ENCODE assay signal across 8 mouse cellular contexts in genomic region chr9:71486127-71486526, GRCm38 (mm10). TPM values are rescaled to one million over a fixed set of nuclear protein-coding genes. Genes with fewer than 3 reads are reported as not detected.
A peak's percentile ranks its signal among the peaks of the same experiment; 100 is the strongest.
DNase-seq lines count a peak whose midpoint lies in the region; ATAC-seq and TF ChIP-seq lines count a peak whose summit lies in the region.

No protein-coding gene starts in this region.

- H3K4me2 ChIP-seq in heart, embryonic 11.5 days: peak overlapping the region; percentile 31; the same call in 1 of the 2 replicates
- H3K4me2 ChIP-seq in CH12.LX (ENCODE audit: insufficient read depth, low read depth, poor library complexity, severe bottlenecking): peak overlapping the region; percentile 37
- peak overlapping the region; percentile 61 for H3K4me2 ChIP-seq in forebrain, embryonic 14.5 days (ENCODE audit: low read length)
- H3K4me2 ChIP-seq in liver, embryonic 14.5 days (ENCODE audit: low read depth): peak overlapping the region; percentile 86

- H3K36me3 ChIP-seq in heart, embryonic 11.5 days (ENCODE audit: control insufficient read depth, insufficient read depth, low read length): peaks cover 20% of the 10 kb centered on the region
- H3K36me3 ChIP-seq in CH12.LX (replicated peaks in 1 of 2; ENCODE audit: control insufficient read depth in 1 of 2, insufficient read depth in 1 of 2, low read length in 1 of 2): peaks cover 22 to 24% of the 10 kb centered on the region in 2 experiments
- peaks cover 26% of the 10 kb centered on the region for H3K36me3 ChIP-seq in forebrain, embryonic 14.5 days (ENCODE audit: control insufficient read depth, insufficient read depth, low read length)
- H3K36me3 ChIP-seq in liver, embryonic 14.5 days (replicated peaks; ENCODE audit: control insufficient read depth, insufficient read depth, low read depth): peaks cover 25% of the 10 kb centered on the region

- dilution Hi-C loops in CH12.LX (cut with MboI; ENCODE audit: extremely low pct_ligation_motif_present, extremely low pct_unique_long_range_greater_than_20kb, low sequenced_read_pairs): no loop called here

- H3K27ac ChIP-seq in heart, embryonic 11.5 days (ENCODE audit: low read depth, low read length): peak overlapping the region; percentile 95; the same call in 1 of the 2 replicates
- no peak overlapping the region for H3K27ac ChIP-seq in CH12.LX (ENCODE audit: insufficient read depth, low read depth)
- H3K27ac ChIP-seq in forebrain, embryonic 14.5 days (ENCODE audit: low read depth, low read length): 0 out of 2 replicates have a peak overlapping the region, but pooled peaks have one; percentile 3
- no peak overlapping the region for H3K27ac ChIP-seq in liver, embryonic 14.5 days

- H3K4me1 ChIP-seq in heart, embryonic 11.5 days (ENCODE audit: control insufficient read depth, insufficient read depth, low read length): no peaks in the 10 kb centered on the region
- peaks cover 2 to 33% of the 10 kb centered on the region in 2 experiments; a peak in 3 of 4 replicates for H3K4me1 ChIP-seq in CH12.LX (ENCODE audit: control insufficient read depth in 1 of 2, insufficient read depth in 2 of 2)
- H3K4me1 ChIP-seq in forebrain, embryonic 14.5 days (ENCODE audit: control insufficient read depth, insufficient read depth, low read length): peaks cover 2% of the 10 kb centered on the region; the same call in 1 of the 2 replicates
- H3K4me1 ChIP-seq in liver, embryonic 14.5 days (replicated peaks; ENCODE audit: control insufficient read depth in 2 of 2, insufficient read depth in 2 of 2, low read length in 1 of 2): peaks cover 4 to 5% of the 10 kb centered on the region in 2 experiments; a peak in 2 of 4 replicates

- intact Hi-C loops in heart, postnatal 25 days (cut with DNase I): no loop called here

- H3K79me2 ChIP-seq in CH12.LX (replicated peaks; ENCODE audit: control insufficient read depth, extremely low read depth, insufficient read depth, poor library complexity, severe bottlenecking): peaks cover 36% of the 10 kb centered on the region

- no peak overlapping the region; the same call in 1 of the 2 replicates for H3K9ac ChIP-seq in heart, embryonic 11.5 days (ENCODE audit: low read depth, low read length)
- H3K9ac ChIP-seq in CH12.LX (ENCODE audit: insufficient read depth, low read depth): peak overlapping the region; percentile 44; the same call in 1 of the 2 replicates
- peak overlapping the region; percentile 99; the same call in 1 of the 2 replicates for H3K9ac ChIP-seq in forebrain, embryonic 14.5 days (ENCODE audit: low read length)
- peak overlapping the region; percentile 99 for H3K9ac ChIP-seq in liver, embryonic 14.5 days (replicated peaks)

- in situ Hi-C loops in CH12.LX (cut with MboI; ENCODE audit: low pct_ligation_motif_present, low pct_unique_long_range_greater_than_20kb, low sequenced_read_pairs): no loop called here

- no peak for DNase-seq in heart, postnatal 25 days (ENCODE audit: low spot score)
- DNase-seq in CH12.LX (ENCODE audit: extremely low read depth): no peak
- no peak for DNase-seq in forebrain, embryonic 14.5 days (ENCODE audit: low spot score)
- DNase-seq in liver, embryonic 14.5 days (ENCODE audit: low read depth in 3 of 3, low spot score in 3 of 3): no peak
- DNase-seq in adrenal gland, postnatal 36 days: no peak
- DNase-seq in kidney, postnatal 25 days: no peak
- no peak for DNase-seq in cerebellum, adult 9-11 months

- ATAC-seq in heart, embryonic 11.5 days (replicated peaks; ENCODE audit: insufficient number of reproducible peaks, low FRiP score, low TSS enrichment): no peak
- ATAC-seq in forebrain, embryonic 14.5 days: peak; percentile 29
- ATAC-seq in liver, embryonic 14.5 days (ENCODE audit: insufficient read depth): no peak

- TF ChIP-seq EP300 in CH12.LX (IDR thresholded peaks at IDR 0.05; ENCODE audit: low read length): no peak
- TF ChIP-seq EP300 in liver, embryonic 14.5 days (IDR thresholded peaks at IDR 0.05; ENCODE audit: low read depth): no peak

- no peak for TF ChIP-seq CTCF in CH12.LX (conservative IDR thresholded peaks at IDR 0.05 in 1 of 2, IDR thresholded peaks at IDR 0.05 in 1 of 2; ENCODE audit: low read depth in 2 of 2, low read length in 2 of 2)
- TF ChIP-seq CTCF in liver, embryonic 14.5 days (IDR thresholded peaks at IDR 0.05; ENCODE audit: low read depth): no peak

- no peaks in the 10 kb centered on the region for H3K9me3 ChIP-seq in heart, embryonic 11.5 days (replicated peaks; ENCODE audit: control insufficient read depth, low read length)
- H3K9me3 ChIP-seq in CH12.LX (replicated peaks; ENCODE audit: low read length): no peaks in the 10 kb centered on the region
- no peaks in the 10 kb centered on the region for H3K9me3 ChIP-seq in forebrain, embryonic 14.5 days (replicated peaks; ENCODE audit: control insufficient read depth, low read length)
- H3K9me3 ChIP-seq in liver, embryonic 14.5 days (ENCODE audit: control insufficient read depth, low read length): no peaks in the 10 kb centered on the region

- peak overlapping the region; percentile 79 for H3K4me3 ChIP-seq in heart, embryonic 11.5 days (ENCODE audit: low read depth, low read length)
- peak overlapping the region in 2 of 3 experiments; percentile 21 to 92 for H3K4me3 ChIP-seq in CH12.LX (replicated peaks in 1 of 3; ENCODE audit: low read depth in 2 of 3, low read length in 2 of 3, poor library complexity in 1 of 3)
- peak overlapping the region; percentile 96; the same call in 1 of the 2 replicates for H3K4me3 ChIP-seq in forebrain, embryonic 14.5 days (ENCODE audit: low read depth, low read length)
- H3K4me3 ChIP-seq in liver, embryonic 14.5 days (ENCODE audit: insufficient read depth in 1 of 2, low read depth in 2 of 2, low read length in 2 of 2): peak overlapping the region; percentile 96 to 100; a peak in 2 of 4 replicates

- no peak for TF ChIP-seq RAD21 in CH12.LX (IDR thresholded peaks at IDR 0.05; ENCODE audit: low read depth, low read length)

- TF ChIP-seq POLR2A in CH12.LX (IDR thresholded peaks at IDR 0.05; ENCODE audit: low read depth, low read length): no peak

- WGBS in heart, embryonic 11.5 days (ENCODE audit: insufficient replicate concordance): 44% methylated on average over 7 of the region's 7 CpGs
- 38% methylated on average over 7 of the region's 7 CpGs for WGBS in forebrain, embryonic 14.5 days
- WGBS in liver, embryonic 14.5 days (ENCODE audit: insufficient replicate concordance): 37% methylated on average over 7 of the region's 7 CpGs

- H3K27me3 ChIP-seq in heart, embryonic 11.5 days (ENCODE audit: control insufficient read depth, insufficient read depth, low read length): no peaks in the 10 kb centered on the region
- no peaks in the 10 kb centered on the region for H3K27me3 ChIP-seq in CH12.LX (replicated peaks)
- H3K27me3 ChIP-seq in forebrain, embryonic 14.5 days (replicated peaks; ENCODE audit: control insufficient read depth, insufficient read depth, low read length): 0 out of 2 replicates have a peak, but pooled peaks cover 2% of the 10 kb centered on the region
- no peaks in the 10 kb centered on the region for H3K27me3 ChIP-seq in liver, embryonic 14.5 days (ENCODE audit: control insufficient read depth, insufficient read depth, low read length)

TF ChIP-seq in CH12.LX, 34 proteins besides CTCF, POLR2A, EP300 and RAD21:
- TF ChIP-seq ZNF384 (IDR thresholded peaks at IDR 0.05; ENCODE audit: low read depth, low read length) (no peak), TCF12 (IDR thresholded peaks at IDR 0.05; ENCODE audit: low read depth, low read length) (no peak), ELF1 (IDR thresholded peaks at IDR 0.05; ENCODE audit: low read depth, low read length) (no peak), SIN3A (IDR thresholded peaks at IDR 0.05; ENCODE audit: low read length) (no peak), USF2 (conservative IDR thresholded peaks at IDR 0.05; ENCODE audit: low read depth, low read length) (no peak), MAX (IDR thresholded peaks at IDR 0.05; ENCODE audit: low read length) (no peak), IRF4 (IDR thresholded peaks at IDR 0.05; ENCODE audit: low read depth, low read length) (no peak)

RNA-seq across cellular contexts. Expression of gene Polr2m, which starts 0.4 kb away (rescaled TPM):
- 301 and 350 TPM in 2 replicates for polyA plus RNA-seq in heart, embryonic 11.5 days (2014; fragmentation: Nextera tagmentation; extraction: Ambion mirVana)
- total RNA-seq in heart, postnatal 25 days (2021): 100 to 1,000 TPM; 305 to 317 TPM
- total RNA-seq in CH12.LX (2012; rRNA removed): 147 and 152 TPM in 2 replicates
- total RNA-seq in CH12.LX (2014; rRNA removed): 234 and 255 TPM in 2 replicates
- 212 and 224 TPM in 2 replicates for polyA plus RNA-seq in CH12.LX (2012; ENCODE audit: insufficient read length, low read depth)
- polyA plus RNA-seq in forebrain, embryonic 14.5 days (2014; fragmentation: Nextera tagmentation; extraction: Ambion mirVana): 268 and 289 TPM in 2 replicates
- polyA plus RNA-seq in liver, embryonic 14.5 days (2012; rRNA removed): 47.3 and 86.5 TPM in 2 replicates
- 75.2 and 91.5 TPM in 2 replicates for polyA plus RNA-seq in liver, embryonic 14.5 days (2014; fragmentation: Nextera tagmentation; extraction: Ambion mirVana)
- 100 to 1,000 TPM; 176 to 189 TPM for total RNA-seq in adrenal gland, postnatal 36 days (2021)

Comparison
In these comparisons a context has a peak if more than half of its experiments do, and no peak if none do; other contexts are left out.
1. H3K27ac ChIP-seq: peak in heart, embryonic 11.5 days (single experiment) and forebrain, embryonic 14.5 days (single experiment); none in CH12.LX (single experiment) and liver, embryonic 14.5 days (single experiment).
2. H3K4me2 ChIP-seq: peak in every context shown above with its lines; median percentile 86 in liver, embryonic 14.5 days; 61 in forebrain, embryonic 14.5 days; 37 in CH12.LX; 31 in heart, embryonic 11.5 days.
3. Peak in every context shown above with its lines, with median percentiles within 50 percentile points of each other: H3K4me3 ChIP-seq.